Mouse (Mus musculus): Measurements from ENCODE around the gene Chd2.

Chd2 gene

DNA sequence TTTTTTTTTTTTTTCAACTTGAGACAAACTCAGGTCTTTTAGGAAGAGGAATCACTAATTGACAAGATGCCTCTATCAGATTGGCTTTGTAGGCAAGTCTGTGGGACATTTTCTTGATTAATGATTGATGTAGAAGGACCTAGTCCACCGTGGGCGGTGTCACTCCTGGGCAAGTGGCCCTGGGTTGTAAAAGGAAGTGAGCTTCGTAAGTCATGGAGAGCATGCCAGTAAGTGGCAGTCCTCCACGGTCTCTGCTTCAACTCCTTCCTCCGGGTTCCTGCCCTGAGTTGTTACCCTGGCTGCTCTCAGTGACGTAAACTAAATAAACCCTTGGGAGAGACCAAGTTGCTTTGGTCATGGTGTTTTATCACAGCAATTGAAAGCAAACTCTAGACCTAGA, 22.5 kb upstream of the Chd2 start:
- DNase-seq (ENCODE audit: low read depth, low spot score): no peak

DNA sequence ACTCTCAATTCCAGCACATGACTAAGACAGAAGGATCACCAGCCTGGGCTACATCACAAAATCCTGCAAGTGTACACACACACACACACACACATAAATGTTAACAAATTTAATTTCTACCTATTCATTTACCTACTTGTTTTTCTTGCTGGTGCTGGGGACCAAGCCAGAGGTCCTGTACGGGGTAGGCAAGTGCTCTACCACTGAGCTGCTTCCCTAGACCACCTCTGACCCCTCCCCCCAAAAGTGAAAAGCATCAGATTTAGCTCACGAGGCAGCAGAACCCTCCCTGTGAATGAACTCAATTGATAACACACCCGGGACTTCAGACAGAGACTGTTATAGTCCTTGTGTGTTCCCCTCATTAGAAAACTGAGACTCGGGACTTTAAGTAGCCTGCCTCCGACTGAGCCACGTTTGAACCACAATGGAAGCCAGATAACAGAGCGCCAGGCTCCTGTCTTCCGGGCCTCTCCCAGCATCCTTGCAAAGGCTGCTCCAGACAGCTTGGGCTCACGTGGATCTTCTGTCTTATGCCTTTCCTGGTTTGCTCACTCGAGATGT, 19.9 kb upstream of the Chd2 start:
- no peak for DNase-seq (ENCODE audit: low read depth, low spot score)

DNA sequence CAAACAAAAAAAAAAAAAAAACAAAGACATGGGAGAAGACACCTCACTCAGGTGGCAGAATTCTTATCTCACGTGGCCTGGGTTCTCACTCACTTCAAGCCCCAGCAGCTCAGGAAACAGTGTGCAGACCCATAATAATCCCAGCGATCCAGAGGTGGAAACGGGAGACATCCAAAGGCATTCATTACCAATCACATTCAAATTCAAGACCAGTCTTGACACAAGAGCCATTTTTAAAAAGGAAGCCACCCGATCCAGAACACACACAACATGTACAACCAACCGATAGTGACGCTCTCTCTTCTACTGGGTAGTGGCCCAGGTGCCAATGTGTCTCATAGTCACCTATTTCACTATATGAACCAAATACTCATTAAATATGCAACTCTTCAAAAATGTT, 19.2 kb upstream of the Chd2 start:
- no peak for DNase-seq (ENCODE audit: low read depth, low spot score)

DNA sequence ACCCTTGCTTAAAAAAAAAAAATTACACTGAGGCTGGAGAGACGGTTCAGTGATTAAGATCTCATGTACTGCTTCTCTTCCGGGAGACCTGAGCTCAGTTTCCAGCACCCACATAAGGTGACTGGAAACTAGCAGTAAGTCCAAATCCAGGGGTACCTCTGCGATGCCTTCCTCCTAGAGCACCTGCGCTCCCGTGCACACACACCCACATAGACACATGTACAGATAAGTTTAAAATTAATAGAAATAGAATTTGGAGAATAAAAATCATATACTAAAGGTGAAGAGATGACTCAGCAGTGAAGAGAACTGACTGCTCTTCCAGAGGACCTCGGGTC, 18.2 kb upstream of the Chd2 start:
- no peak for DNase-seq (ENCODE audit: low read depth, low spot score)

DNA sequence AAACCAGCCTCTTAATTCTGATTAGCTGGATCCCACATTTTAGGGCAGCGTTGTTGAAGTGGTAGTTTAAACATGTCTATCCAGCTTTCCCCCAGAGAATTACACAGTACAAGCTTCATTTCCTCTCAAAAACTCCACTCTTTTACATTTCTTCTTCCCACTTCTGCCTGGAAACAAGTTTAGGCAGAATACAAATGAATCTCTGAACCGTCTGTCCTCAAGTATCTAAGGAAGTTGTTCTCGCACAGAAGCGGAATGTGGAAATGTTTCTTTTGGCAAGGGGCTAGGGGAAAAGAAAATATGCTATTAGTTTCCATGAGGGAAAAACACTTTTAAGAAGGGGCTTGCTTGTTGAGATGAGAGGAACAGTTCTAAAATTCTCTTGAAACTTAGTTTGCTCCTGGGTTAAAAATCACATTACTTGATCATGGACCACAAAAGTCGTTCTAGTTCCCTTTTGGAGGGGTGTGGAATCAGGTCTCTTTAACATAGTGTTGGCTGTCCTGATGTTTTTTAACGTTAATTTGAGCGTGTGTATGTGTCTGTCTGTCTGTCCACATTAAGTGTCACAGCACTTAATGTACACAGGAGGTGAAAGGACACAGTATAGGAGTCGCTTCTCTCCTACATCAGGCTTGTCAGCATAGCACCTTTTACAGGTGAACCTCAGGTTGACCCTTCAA, 17.7 kb upstream of the Chd2 start:
- no peak for DNase-seq (ENCODE audit: low read depth, low spot score)

DNA sequence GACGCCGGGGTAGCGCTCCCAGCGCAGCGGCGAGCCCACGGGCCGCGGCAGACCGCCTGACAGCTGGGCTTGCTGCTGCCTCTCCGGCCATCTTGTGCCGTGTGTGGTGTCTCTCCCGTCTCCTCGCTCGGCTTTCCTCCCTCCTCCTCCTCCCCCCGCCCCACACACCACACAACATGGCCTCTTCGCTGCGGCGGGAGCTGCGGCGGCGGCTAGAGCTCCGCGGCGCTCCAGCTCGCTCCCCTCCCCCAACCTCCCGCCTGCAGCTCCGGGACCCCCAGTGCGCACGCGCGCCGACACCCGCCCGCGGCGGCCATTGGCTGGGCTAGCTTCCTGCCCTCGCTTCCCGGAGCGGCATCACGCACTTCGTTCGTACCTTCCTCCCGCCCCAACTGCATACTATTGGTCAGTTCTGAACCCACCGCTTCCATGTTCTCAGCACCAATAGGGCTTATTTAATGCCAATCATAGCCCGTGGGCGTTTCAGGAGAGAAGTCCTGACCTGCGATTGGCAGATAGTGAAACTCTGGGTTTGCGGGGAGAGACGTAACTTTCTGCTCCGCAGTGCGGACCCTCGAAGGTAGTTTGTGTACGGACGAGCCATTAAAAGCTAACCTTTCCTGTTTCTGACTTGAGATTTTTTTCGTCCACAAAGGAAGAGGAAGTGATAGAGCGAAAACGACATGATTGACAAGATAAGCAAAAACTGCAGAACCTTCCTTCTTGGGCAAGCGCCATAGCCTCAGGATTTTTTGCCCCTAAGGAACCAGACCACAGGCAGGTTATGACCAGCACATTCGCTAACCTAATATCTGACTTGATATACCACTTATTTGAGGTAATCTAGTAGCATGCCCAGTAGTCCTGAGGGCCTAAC, 16.9 kb upstream of the Chd2 start:
- peak; percentile 100 for DNase-seq (ENCODE audit: low read depth, low spot score)

GRCm38 (mm10) chr7:73557671-73558265, 16.1 kb upstream of the Chd2 start:
- DNase-seq (ENCODE audit: low read depth, low spot score): no peak

GRCm38 (mm10) chr7:73556688-73557667, 15.3 kb upstream of the Chd2 start:
- no peak for DNase-seq (ENCODE audit: low read depth, low spot score)

- no peak for DNase-seq (ENCODE audit: low read depth, low spot score)
These were observed 14.4 kb upstream of the Chd2 start for GRCm38 (mm10) chr7:73555918-73556580.

DNA sequence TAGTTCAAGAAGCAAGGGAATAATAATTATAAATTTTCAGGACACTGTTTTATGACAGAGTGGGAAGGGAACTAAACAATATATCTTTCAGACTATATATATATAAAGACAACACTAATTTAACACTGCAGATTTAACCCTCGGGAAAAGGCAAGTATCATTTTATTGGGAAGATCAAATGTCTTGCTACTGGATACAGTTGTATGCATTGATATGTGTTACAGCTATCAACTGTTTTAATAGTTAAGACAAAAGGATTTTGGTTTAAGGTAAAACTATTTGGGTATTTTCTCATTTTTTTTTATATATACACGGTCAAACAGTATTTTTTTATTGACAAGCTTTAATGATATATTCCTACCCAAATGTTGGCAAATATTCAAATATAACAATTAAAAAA, 13.2 kb upstream of the Chd2 start:
- no peak for DNase-seq (ENCODE audit: low read depth, low spot score)

- no peak for DNase-seq (ENCODE audit: low read depth, low spot score)
These were observed 11.5 kb upstream of the Chd2 start for GRCm38 (mm10) chr7:73553160-73553559.

GRCm38 (mm10) chr7:73552054-73552750, 10.6 kb upstream of the Chd2 start:
- no peak for DNase-seq (ENCODE audit: low read depth, low spot score)

DNA sequence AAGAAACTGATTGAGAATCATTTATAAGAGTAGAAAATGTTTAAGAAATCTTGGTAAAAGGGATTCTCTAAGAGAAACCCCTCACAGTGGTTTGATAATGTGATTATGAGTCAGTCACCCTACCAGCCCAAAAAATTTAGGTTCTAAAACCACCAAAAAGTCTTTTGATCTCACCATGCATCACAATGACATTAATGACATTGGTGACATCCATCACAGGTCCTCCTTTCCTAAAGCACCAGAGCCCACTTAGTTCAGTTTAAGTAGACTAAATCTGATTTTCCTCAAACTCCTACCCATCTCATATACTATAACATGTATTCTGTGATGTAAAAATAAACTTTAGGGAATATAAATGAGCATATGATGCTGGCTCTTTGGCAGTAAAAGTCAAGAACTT, 9.7 kb upstream of the Chd2 start:
- DNase-seq (ENCODE audit: low read depth, low spot score): no peak

GRCm38 (mm10) chr7:73548051-73548450, 6.4 kb upstream of the Chd2 start:
- no peak for DNase-seq (ENCODE audit: low read depth, low spot score)

DNA sequence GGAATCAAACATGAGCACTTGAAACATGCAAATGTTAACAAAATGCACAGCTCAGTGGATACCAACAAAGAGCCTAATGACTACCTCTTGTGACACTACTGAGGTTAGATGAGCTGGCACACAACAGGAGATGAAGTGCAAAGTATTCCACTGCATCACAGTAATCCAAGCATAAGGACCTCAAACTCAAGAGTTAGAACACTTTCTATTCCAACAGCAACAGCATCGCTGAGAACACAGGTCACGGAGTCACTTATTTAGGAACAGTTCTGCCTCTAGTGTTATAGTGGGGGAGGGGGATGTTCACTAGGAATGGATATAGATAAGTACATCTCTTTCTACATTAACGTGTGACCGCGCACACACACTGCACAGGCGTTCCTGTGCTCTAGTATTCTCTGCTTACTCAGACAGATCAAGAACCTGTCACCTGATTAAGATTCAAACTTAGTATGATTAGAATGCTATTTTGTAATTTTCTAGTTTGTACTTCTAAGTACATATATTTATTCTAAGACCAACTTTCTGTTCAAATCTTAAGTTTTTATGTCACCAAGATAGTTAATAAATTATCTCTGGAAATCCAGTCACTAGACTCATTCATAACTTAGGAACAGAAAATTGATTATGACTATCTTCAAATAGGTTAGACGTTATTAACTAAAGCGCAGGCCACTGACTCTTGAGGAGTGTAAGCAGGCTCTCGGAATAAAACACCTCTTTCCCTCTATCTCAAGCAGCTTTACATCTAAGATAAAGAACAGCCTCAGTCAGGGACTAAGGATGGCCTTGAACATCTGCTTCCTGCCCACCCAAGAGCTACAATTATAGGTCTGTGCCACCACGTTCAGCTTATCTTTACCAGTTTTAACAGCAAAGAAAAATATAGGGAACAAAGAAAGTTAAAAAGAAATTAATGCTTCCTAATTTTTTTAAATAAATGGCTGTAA, 5.2 kb upstream of the Chd2 start:
- no peak for DNase-seq (ENCODE audit: low read depth, low spot score)

DNA sequence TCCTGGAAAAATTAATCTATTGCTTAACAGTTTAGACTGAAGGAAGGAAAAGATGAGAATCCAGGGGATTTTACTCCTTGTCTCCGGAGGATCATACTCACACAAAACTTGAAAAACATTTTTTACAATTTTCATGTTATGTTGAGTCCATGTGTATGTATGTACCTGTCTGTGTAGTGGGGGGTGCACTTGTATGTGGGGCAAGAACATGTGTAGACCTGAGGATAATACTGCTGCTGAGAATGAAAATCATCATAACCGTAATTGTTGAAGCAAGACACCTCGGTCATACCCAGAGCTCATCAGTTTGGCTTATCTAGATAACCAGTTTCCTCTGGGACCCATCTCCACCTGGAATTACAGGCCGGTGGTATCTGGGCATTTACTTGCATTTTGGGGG, 3.4 kb upstream of the Chd2 start:
- DNase-seq (ENCODE audit: low read depth, low spot score): no peak

- DNase-seq (ENCODE audit: low read depth, low spot score): no peak
These were observed 662 bp upstream of the Chd2 start for GRCm38 (mm10) chr7:73542131-73542853.

DNA sequence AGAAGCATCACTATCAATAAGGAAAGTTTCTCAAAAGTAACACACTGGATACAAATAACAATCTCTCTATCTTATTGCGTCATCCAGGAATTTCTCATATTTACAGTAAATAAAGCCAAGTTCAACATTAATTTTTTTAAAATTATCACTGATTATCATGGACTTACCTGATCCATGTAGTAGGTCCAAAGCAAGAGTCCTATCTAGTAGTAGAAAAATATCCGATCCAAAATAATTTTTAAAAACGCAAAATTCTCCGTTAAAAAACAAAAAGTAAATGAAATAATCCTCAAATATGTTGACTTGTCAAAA, 595 bp downstream of the Chd2 start:
- DNase-seq (ENCODE audit: low read depth, low spot score): no peak

Data from retina, adult 2 months (tissue).